21 mouse cellular contexts compared by ENCODE assay signal in the genomic region with DNA sequence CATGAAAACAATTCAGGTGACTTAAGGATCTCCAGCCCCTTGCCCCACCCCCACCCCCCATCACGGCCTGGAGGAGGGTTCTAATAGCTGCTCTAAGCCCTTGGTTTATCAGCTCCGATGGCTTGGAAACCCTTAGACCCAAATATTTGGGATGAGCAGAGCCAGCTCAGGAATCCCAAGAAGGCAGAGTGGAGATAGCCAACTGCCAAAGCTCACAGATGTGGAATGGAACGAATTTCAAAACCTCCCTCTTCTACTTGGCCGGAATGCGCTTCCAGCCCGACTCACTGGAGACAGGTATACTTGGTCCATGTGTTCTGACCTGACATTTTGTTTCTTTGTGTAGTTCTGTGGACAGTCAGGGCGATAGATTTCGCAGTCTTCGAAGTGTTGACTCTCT.
DNase-seq lines count a peak whose midpoint lies in the region; ATAC-seq and TF ChIP-seq lines count a peak whose summit lies in the region.
"Had no signal": no experiment of that assay in that cellular context is flagged by ENCODE, and none has a peak within 500 bp of the region (broad histone marks: within the 10 kb centered on the region; RNA-seq: fewer than 3 reads in every experiment).

No protein-coding gene starts in this region.

- peak overlapping the region; percentile 47; the same call in 1 of the 2 replicates for H3K27ac ChIP-seq in heart, embryonic 10.5 days
- H3K27ac ChIP-seq in heart, postnatal 0 days (ENCODE audit: low read depth), result peak overlapping the region; percentile 34; the same call in 1 of the 2 replicates
- peak overlapping the region; percentile 63; the same call in 1 of the 2 replicates for H3K27ac ChIP-seq in limb, embryonic 10.5 days
- H3K27ac ChIP-seq in forebrain, embryonic 12.5 days, result no peak overlapping the region
- H3K27ac ChIP-seq: embryonic facial prominence, embryonic 15.5 days; forebrain, embryonic 10.5 days; forebrain, embryonic 15.5 days; hindbrain, embryonic 13.5 days; hindbrain, postnatal 0 days had no signal

- DNase-seq in heart, embryonic 10.5 days (ENCODE audit: low spot score), result no peak
- no peak for DNase-seq in heart, adult 9 months (ENCODE audit: low spot score in 2 of 2)
- DNase-seq in heart, postnatal 0 days (ENCODE audit: low spot score), result no peak
- no peak for DNase-seq in heart, postnatal 10 days
- no peak for DNase-seq in limb, embryonic 10.5 days (ENCODE audit: low spot score)
- DNase-seq in lung, postnatal 36 days, result peak; percentile 58
- DNase-seq: adrenal gland, postnatal 10 days; cerebellum, adult 11 months; cerebellum, adult 8-10 months; cerebellum, postnatal 14 days; embryo, embryonic 11 days; gastrocnemius, postnatal 36 days; heart, postnatal 36 days had no signal

- H3K9me3 ChIP-seq in heart, embryonic 10.5 days, result no peaks in the 10 kb centered on the region
- H3K9me3 ChIP-seq in heart, postnatal 0 days (replicated peaks; ENCODE audit: control insufficient read depth, low read length), result no peaks in the 10 kb centered on the region
- H3K9me3 ChIP-seq in limb, embryonic 10.5 days (replicated peaks), result no peaks in the 10 kb centered on the region
- H3K9me3 ChIP-seq in forebrain, embryonic 12.5 days, result no peaks in the 10 kb centered on the region
- H3K9me3 ChIP-seq: embryonic facial prominence, embryonic 15.5 days; forebrain, embryonic 10.5 days; forebrain, embryonic 15.5 days; hindbrain, embryonic 13.5 days had no signal

- H3K4me2 ChIP-seq in heart, postnatal 0 days (ENCODE audit: low read depth, low read length), result no peak overlapping the region
- H3K4me2 ChIP-seq in forebrain, embryonic 12.5 days, result no peak overlapping the region
- H3K4me2 ChIP-seq: embryonic facial prominence, embryonic 15.5 days; forebrain, embryonic 15.5 days; hindbrain, embryonic 13.5 days had no signal

- TF ChIP-seq CTCF in heart, postnatal 0 days (IDR thresholded peaks at IDR 0.05; ENCODE audit: low read depth), result no peak

- no peak for ATAC-seq in heart, postnatal 0 days (ENCODE audit: insufficient read depth, low read depth)
- no peak for ATAC-seq in forebrain, embryonic 12.5 days (ENCODE audit: low FRiP score)
- ATAC-seq: forebrain, embryonic 15.5 days; hindbrain, postnatal 0 days had no signal

- no peak overlapping the region for H3K4me3 ChIP-seq in heart, embryonic 10.5 days
- H3K4me3 ChIP-seq in heart, postnatal 0 days (ENCODE audit: low read depth, low read length), result no peak overlapping the region
- no peak overlapping the region for H3K4me3 ChIP-seq in limb, embryonic 10.5 days
- no peak overlapping the region for H3K4me3 ChIP-seq in forebrain, embryonic 12.5 days (replicated peaks)
- H3K4me3 ChIP-seq: embryonic facial prominence, embryonic 15.5 days; erythroblast, embryonic 14.5 days; forebrain, embryonic 10.5 days; forebrain, embryonic 15.5 days; heart, adult 2 months; hindbrain, embryonic 13.5 days had no signal

- TF ChIP-seq EP300 in heart, postnatal 0 days (IDR thresholded peaks at IDR 0.05; ENCODE audit: low read depth), result no peak

- H3K4me1 ChIP-seq in heart, embryonic 10.5 days, result peaks cover 81% of the 10 kb centered on the region
- peaks cover 55% of the 10 kb centered on the region for H3K4me1 ChIP-seq in heart, postnatal 0 days (ENCODE audit: control insufficient read depth, insufficient read depth)
- peaks cover 62% of the 10 kb centered on the region for H3K4me1 ChIP-seq in limb, embryonic 10.5 days
- H3K4me1 ChIP-seq in forebrain, embryonic 12.5 days, result peaks cover 32% of the 10 kb centered on the region

- H3K9ac ChIP-seq in heart, postnatal 0 days (replicated peaks; ENCODE audit: low read depth, low read length), result no peak overlapping the region
- H3K9ac ChIP-seq in forebrain, embryonic 12.5 days, result no peak overlapping the region
- H3K9ac ChIP-seq: embryonic facial prominence, embryonic 15.5 days; forebrain, embryonic 15.5 days; hindbrain, embryonic 13.5 days had no signal

- 0 out of 2 replicates have a peak, but pooled peaks cover 5% of the 10 kb centered on the region for H3K36me3 ChIP-seq in heart, embryonic 10.5 days
- 0 out of 2 replicates have a peak, but pooled peaks cover 4% of the 10 kb centered on the region for H3K36me3 ChIP-seq in heart, postnatal 0 days (replicated peaks; ENCODE audit: control insufficient read depth, insufficient read depth, low read length)
- H3K36me3 ChIP-seq in limb, embryonic 10.5 days, result no peaks in the 10 kb centered on the region
- H3K36me3 ChIP-seq in forebrain, embryonic 12.5 days (replicated peaks), result no peaks in the 10 kb centered on the region
- H3K36me3 ChIP-seq: embryonic facial prominence, embryonic 15.5 days; forebrain, embryonic 10.5 days; forebrain, embryonic 15.5 days; hindbrain, embryonic 13.5 days had no signal

- H3K27me3 ChIP-seq in heart, embryonic 10.5 days (ENCODE audit: insufficient read depth, poor library complexity, severe bottlenecking), result no peaks in the 10 kb centered on the region
- no peaks in the 10 kb centered on the region for H3K27me3 ChIP-seq in heart, postnatal 0 days (ENCODE audit: control insufficient read depth, insufficient read depth, low read length)
- H3K27me3 ChIP-seq in limb, embryonic 10.5 days (ENCODE audit: low read depth, poor library complexity, severe bottlenecking), result no peaks in the 10 kb centered on the region
- peaks cover 13% of the 10 kb centered on the region for H3K27me3 ChIP-seq in forebrain, embryonic 12.5 days
- H3K27me3 ChIP-seq: embryonic facial prominence, embryonic 15.5 days; forebrain, embryonic 15.5 days; hindbrain, embryonic 13.5 days had no signal

- intact Hi-C loops in heart, postnatal 10 days (cut with DNase I), result no loop called here

- 49% methylated on average over 9 of the region's 9 CpGs for WGBS in heart, embryonic 10.5 days
- 52% methylated on average over 9 of the region's 9 CpGs for WGBS in heart, postnatal 0 days
- WGBS in limb, embryonic 10.5 days, result 78% methylated on average over 9 of the region's 9 CpGs
- WGBS in forebrain, embryonic 12.5 days, result 78% methylated on average over 9 of the region's 9 CpGs
